19 mouse cellular contexts compared by ENCODE assay signal in genomic region chr12:37565882-37566596, GRCm38 (mm10).
"Had no signal": no experiment of that assay in that cellular context is flagged by ENCODE, and none has a peak within 500 bp of the region (broad histone marks: within the 10 kb centered on the region; RNA-seq: fewer than 3 reads in every experiment).

No protein-coding gene starts in this region.

- H3K4me1 ChIP-seq: kidney, embryonic 15.5 days; liver, embryonic 12.5 days; liver, embryonic 15.5 days had no signal

- H3K4me2 ChIP-seq: kidney, embryonic 15.5 days; liver, embryonic 12.5 days; liver, embryonic 15.5 days; midbrain, embryonic 11.5 days had no signal

- H3K9ac ChIP-seq: kidney, embryonic 15.5 days; liver, embryonic 12.5 days; liver, embryonic 15.5 days had no signal

- ATAC-seq: liver, embryonic 12.5 days had no signal

- H3K27me3 ChIP-seq: kidney, embryonic 15.5 days; liver, embryonic 12.5 days; liver, embryonic 15.5 days had no signal

- H3K27ac ChIP-seq: kidney, embryonic 15.5 days; left cerebral cortex, adult 2 months; liver, embryonic 12.5 days; liver, embryonic 15.5 days; stomach, postnatal 0 days had no signal

- H3K4me3 ChIP-seq: kidney, embryonic 15.5 days; left cerebral cortex, adult 2 months; liver, embryonic 12.5 days; liver, embryonic 15.5 days had no signal

- H3K36me3 ChIP-seq: kidney, embryonic 15.5 days; liver, embryonic 12.5 days; liver, embryonic 15.5 days had no signal

- DNase-seq: kidney, adult 11 months; kidney, adult 8-10 months; kidney, postnatal 10 days; kidney, postnatal 36 days; layer of hippocampus, postnatal 36 days; liver; lung, adult 2 months; lung, postnatal 14 days; lung, postnatal 4 days; midbrain, embryonic 14.5 days; right cerebral cortex, postnatal 25 days; thymus, adult 2 months; thymus, postnatal 25 days had no signal

- H3K9me3 ChIP-seq: kidney, embryonic 15.5 days; liver, embryonic 12.5 days; liver, embryonic 15.5 days had no signal
